Mouse (Mus musculus): ENCODE data around the gene Rhot1. TPM values are rescaled to one million over a fixed set of nuclear protein-coding genes. Genes with fewer than 3 reads are reported as not detected.

Rhot1 gene
- polyA plus RNA-seq, 1 experiment from 2014 or later = 48.1 TPM

DNA sequence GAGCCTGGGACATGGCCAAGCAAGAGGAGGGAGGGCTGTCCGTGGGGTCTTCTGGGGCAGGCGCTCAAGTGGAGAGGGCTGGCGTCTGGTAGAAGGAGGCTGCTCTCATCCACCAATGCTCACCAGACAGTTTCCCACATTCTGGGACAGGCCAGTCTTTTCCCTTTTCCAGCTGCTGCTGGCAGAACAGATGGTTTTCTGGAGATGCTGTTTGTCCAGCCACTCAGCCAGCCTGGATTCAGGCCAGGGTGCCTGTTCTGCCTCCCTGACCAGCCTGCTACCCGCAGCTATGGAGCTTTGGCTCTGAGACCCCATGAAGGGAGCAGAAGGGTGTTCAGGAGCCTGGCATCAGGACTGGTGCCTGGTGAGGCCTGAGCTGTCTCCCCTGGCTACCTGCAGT is 102.5 kb downstream of the Rhot1 start:
- H3K9me3 ChIP-seq (replicated peaks; ENCODE audit: low read length) = no peaks in the 10 kb centered on the region
- no peak for TF ChIP-seq CTCF (IDR thresholded peaks at IDR 0.05; ENCODE audit: low read depth)
- DNase-seq (ENCODE audit: low spot score) = no peak

DNA sequence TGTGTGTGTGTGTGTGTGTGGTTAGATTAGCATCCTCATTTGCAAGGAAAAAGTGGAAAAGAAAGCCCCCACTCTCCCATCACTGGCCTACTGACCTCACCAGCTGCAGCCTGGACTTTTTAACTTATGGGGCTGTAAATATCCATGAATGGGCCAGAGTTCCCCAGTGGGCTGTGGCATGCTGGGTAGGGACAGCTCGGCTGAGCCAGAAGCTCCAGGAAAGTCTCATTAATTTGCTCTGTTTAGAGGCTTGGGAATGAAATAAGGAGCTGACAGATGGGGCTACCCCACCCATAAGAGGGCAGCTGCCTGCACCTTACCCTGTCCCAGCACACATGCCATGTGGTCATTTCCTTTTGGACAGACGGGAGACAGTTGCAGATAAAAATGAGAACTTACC is 103.2 kb downstream of the Rhot1 start:
- no peaks in the 10 kb centered on the region for H3K9me3 ChIP-seq (replicated peaks; ENCODE audit: low read length)
- no peak overlapping the region for H3K4me3 ChIP-seq (replicated peaks; ENCODE audit: low read depth, low read length)
- H3K27me3 ChIP-seq (ENCODE audit: insufficient read depth, low read length) = no peaks in the 10 kb centered on the region
- no peak for DNase-seq (ENCODE audit: low spot score)
- TF ChIP-seq CTCF (IDR thresholded peaks at IDR 0.05; ENCODE audit: low read depth) = no peak
- H3K4me1 ChIP-seq (replicated peaks; ENCODE audit: insufficient read depth, low read length) = no peaks in the 10 kb centered on the region
- no peak overlapping the region for H3K9ac ChIP-seq (ENCODE audit: low read depth, low read length)
- no peaks in the 10 kb centered on the region for H3K36me3 ChIP-seq (ENCODE audit: insufficient read depth, low read length)
- no peak overlapping the region for H3K27ac ChIP-seq
- no peak for ATAC-seq (replicated peaks; ENCODE audit: low FRiP score, low read depth)
- H3K4me2 ChIP-seq (ENCODE audit: low read length) = no peak overlapping the region
- 24% methylated on average over 2 of the region's 2 CpGs for WGBS

More for the DNA sequence above, 102.5 kb downstream of the Rhot1 start:
- no peak overlapping the region for H3K4me2 ChIP-seq (ENCODE audit: low read length)
- H3K9ac ChIP-seq (ENCODE audit: low read depth, low read length) = no peak overlapping the region
- no peaks in the 10 kb centered on the region for H3K27me3 ChIP-seq (ENCODE audit: insufficient read depth, low read length)
- H3K36me3 ChIP-seq (ENCODE audit: insufficient read depth, low read length) = no peaks in the 10 kb centered on the region
- H3K4me3 ChIP-seq (replicated peaks; ENCODE audit: low read depth, low read length) = no peak overlapping the region
- WGBS = 61% methylated on average over 4 of the region's 4 CpGs
- no peaks in the 10 kb centered on the region for H3K4me1 ChIP-seq (replicated peaks; ENCODE audit: insufficient read depth, low read length)
- H3K27ac ChIP-seq = no peak overlapping the region
- no peak for ATAC-seq (replicated peaks; ENCODE audit: low FRiP score, low read depth)

DNA sequence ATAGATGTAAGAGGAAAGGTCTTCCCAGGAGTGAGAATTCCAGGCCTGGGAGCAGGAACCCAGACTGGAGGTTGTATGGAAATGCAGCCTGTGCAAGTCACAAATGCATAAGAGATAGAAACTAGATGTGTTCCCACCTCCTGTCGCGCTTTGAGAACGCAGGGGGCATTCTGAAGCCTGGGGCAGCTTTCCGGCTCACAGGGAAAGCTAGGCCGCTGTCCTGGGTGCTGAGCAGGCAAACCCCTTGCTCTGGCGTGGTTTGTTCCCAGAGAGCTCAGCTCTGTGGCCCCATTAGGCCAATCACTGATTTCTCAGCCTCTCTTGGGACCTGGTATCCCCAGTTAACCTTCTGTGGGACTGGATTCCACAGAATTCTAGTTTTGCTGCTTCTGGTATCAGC is 103.7 kb downstream of the Rhot1 start:
- no peak overlapping the region for H3K9ac ChIP-seq (ENCODE audit: low read depth, low read length)
- H3K4me2 ChIP-seq (ENCODE audit: low read length) = no peak overlapping the region
- ATAC-seq (replicated peaks; ENCODE audit: low FRiP score, low read depth) = no peak
- H3K4me3 ChIP-seq (replicated peaks; ENCODE audit: low read depth, low read length) = no peak overlapping the region
- no peaks in the 10 kb centered on the region for H3K9me3 ChIP-seq (replicated peaks; ENCODE audit: low read length)
- H3K27ac ChIP-seq = no peak overlapping the region
- 3% methylated on average over 6 of the region's 6 CpGs for WGBS
- peak; percentile 57 for DNase-seq (ENCODE audit: low spot score)
- H3K27me3 ChIP-seq (ENCODE audit: insufficient read depth, low read length) = no peaks in the 10 kb centered on the region
- H3K36me3 ChIP-seq (ENCODE audit: insufficient read depth, low read length) = no peaks in the 10 kb centered on the region
- H3K4me1 ChIP-seq (replicated peaks; ENCODE audit: insufficient read depth, low read length) = no peaks in the 10 kb centered on the region
- no peak for TF ChIP-seq CTCF (IDR thresholded peaks at IDR 0.05; ENCODE audit: low read depth)

DNA sequence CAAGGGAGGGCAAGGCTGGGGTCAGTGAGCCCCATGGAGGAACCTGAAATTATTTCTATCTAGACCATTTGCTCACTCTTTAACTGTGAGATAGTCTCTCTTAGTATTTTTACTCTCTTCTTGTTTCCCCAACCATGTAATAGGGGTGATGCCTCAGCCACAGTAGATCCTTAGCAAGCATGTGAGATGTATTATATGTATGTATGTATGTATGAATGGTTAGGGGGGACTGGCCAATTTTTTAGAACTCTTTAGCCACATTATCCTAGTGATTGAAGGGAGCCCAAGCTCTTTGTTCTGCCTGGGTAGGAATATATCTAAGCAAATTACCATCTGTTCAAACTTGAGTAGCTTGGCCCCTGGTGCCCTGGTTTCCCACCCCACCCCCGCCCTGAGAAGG is 104.6 kb downstream of the Rhot1 start:
- Histone ChIP-seq H3K4me1 (replicated peaks; ENCODE audit: insufficient read depth, low read length) (no peaks in the 10 kb centered on the region), H3K9me3 (replicated peaks; ENCODE audit: low read length) (no peaks in the 10 kb centered on the region), H3K27me3 (ENCODE audit: insufficient read depth, low read length) (no peaks in the 10 kb centered on the region), H3K27ac (no peak overlapping the region), H3K9ac (ENCODE audit: low read depth, low read length) (no peak overlapping the region), H3K4me2 (ENCODE audit: low read length) (no peak overlapping the region), H3K36me3 (ENCODE audit: insufficient read depth, low read length) (no peaks in the 10 kb centered on the region), H3K4me3 (replicated peaks; ENCODE audit: low read depth, low read length) (no peak overlapping the region)
- DNase-seq (ENCODE audit: low spot score) (no peak), ATAC-seq (replicated peaks; ENCODE audit: low FRiP score, low read depth) (no peak)
- no peak for TF ChIP-seq CTCF (IDR thresholded peaks at IDR 0.05; ENCODE audit: low read depth)
- 83% methylated on average over 1 of the region's 1 CpGs for WGBS

DNA sequence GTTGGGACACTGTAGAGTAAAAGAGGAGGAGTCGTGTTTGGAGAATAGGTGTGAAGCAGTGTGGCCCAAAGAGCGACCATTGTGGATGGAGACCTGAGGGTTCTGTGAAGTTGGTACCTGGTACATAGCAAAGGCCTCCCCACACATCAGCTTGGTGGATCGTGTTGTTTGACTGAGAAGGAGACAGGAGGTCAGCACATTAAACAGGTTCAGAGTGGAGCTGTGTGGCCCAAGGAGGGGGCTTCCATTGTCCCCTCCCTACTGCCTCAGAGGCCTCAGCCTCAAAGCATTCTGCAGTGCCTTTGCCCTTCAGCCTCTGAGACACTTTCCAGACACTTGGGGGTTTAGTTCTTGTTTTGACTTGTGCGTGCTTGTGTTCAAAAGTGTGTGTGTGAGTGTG is 105.1 kb downstream of the Rhot1 start:
- H3K9me3 ChIP-seq (replicated peaks; ENCODE audit: low read length) = no peaks in the 10 kb centered on the region
- no peak overlapping the region for H3K4me2 ChIP-seq (ENCODE audit: low read length)
- H3K4me3 ChIP-seq (replicated peaks; ENCODE audit: low read depth, low read length) = no peak overlapping the region
- H3K36me3 ChIP-seq (ENCODE audit: insufficient read depth, low read length) = no peaks in the 10 kb centered on the region
- no peaks in the 10 kb centered on the region for H3K4me1 ChIP-seq (replicated peaks; ENCODE audit: insufficient read depth, low read length)
- ATAC-seq (replicated peaks; ENCODE audit: low FRiP score, low read depth) (no peak), DNase-seq (ENCODE audit: low spot score) (no peak)
- H3K9ac ChIP-seq (ENCODE audit: low read depth, low read length) = no peak overlapping the region
- no peak for TF ChIP-seq CTCF (IDR thresholded peaks at IDR 0.05; ENCODE audit: low read depth)
- no peaks in the 10 kb centered on the region for H3K27me3 ChIP-seq (ENCODE audit: insufficient read depth, low read length)
- WGBS = 74% methylated on average over 4 of the region's 4 CpGs
- H3K27ac ChIP-seq = no peak overlapping the region

DNA sequence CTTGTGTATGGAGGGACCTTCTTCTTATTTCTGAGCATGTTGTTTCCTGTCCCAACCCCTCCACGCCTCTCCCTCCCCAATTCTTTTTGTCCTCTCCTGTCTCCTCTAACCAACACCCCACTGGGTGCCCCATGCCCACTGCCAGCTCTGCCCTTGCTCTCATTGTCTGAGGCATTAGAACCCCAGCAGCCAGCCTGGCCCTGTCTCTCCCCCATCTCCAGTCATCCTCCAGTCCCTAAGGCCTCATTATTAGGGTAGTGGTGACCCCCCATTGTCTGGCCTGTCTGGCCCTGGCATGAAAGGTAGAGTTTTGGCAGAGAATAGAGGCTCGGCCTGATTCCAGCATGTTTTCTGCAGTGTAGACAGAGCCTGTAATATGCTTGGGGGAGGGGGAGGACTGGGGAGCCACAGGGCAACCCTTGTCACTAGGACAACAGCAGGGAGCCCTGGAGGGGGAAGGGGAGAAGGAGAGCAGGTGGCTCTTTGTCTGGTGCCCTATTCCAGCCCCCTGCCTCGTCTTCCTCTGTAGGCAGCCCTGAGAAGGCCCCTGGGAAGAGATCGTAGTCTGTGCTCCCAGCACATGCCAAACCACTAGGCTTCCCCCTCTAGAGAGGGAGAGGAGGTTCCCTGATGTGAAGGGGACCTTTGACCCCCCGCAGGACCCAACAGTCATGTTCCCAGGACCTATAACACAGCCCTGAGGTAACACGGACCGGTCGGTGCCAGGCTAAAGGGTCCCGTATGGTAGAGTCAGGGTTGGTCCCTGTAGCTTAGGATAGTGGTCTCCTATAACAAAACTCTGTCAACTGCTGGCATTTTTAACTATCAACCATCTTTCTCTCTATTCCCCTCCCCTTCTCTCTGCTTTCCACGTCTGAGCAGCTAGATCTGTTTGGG is 107.2 kb downstream of the Rhot1 start:
- H3K4me1 ChIP-seq (replicated peaks; ENCODE audit: insufficient read depth, low read length) = no peaks in the 10 kb centered on the region
- no peak for DNase-seq (ENCODE audit: low spot score)
- H3K36me3 ChIP-seq (ENCODE audit: insufficient read depth, low read length) = no peaks in the 10 kb centered on the region
- no peak overlapping the region for H3K9ac ChIP-seq (ENCODE audit: low read depth, low read length)
- no peaks in the 10 kb centered on the region for H3K27me3 ChIP-seq (ENCODE audit: insufficient read depth, low read length)
- H3K4me3 ChIP-seq (replicated peaks; ENCODE audit: low read depth, low read length) = no peak overlapping the region
- H3K4me2 ChIP-seq (ENCODE audit: low read length) = no peak overlapping the region
- WGBS = 66% methylated on average over 10 of the region's 10 CpGs
- H3K9me3 ChIP-seq (replicated peaks; ENCODE audit: low read length) = no peaks in the 10 kb centered on the region
- no peak for ATAC-seq (replicated peaks; ENCODE audit: low FRiP score, low read depth)
- TF ChIP-seq CTCF (IDR thresholded peaks at IDR 0.05; ENCODE audit: low read depth) = no peak
- H3K27ac ChIP-seq = no peak overlapping the region

Other genes starting within 250 kb of the Rhot1 start
- 33.1 and 34.7 TPM in 2 replicates for gene Utp6, start 246.6 kb upstream of the Rhot1 start, polyA plus RNA-seq (2015; fragmentation: Nextera tagmentation; extraction: Ambion mirVana)
- gene Suz12, start 215.9 kb upstream of the Rhot1 start, polyA plus RNA-seq (2015; fragmentation: Nextera tagmentation; extraction: Ambion mirVana) = 14.5 and 15.2 TPM in 2 replicates
- gene Crlf3, start 128.0 kb upstream of the Rhot1 start, polyA plus RNA-seq (2015; fragmentation: Nextera tagmentation; extraction: Ambion mirVana) = 26.5 and 26.9 TPM in 2 replicates
- 4.9 and 6.0 TPM in 2 replicates for gene Atad5, start 119.6 kb upstream of the Rhot1 start, polyA plus RNA-seq (2015; fragmentation: Nextera tagmentation; extraction: Ambion mirVana)
- gene Tefm, start 66.8 kb upstream of the Rhot1 start, polyA plus RNA-seq (2015; fragmentation: Nextera tagmentation; extraction: Ambion mirVana) = 35.9 and 36.5 TPM in 2 replicates
- 3.6 and 4.3 TPM in 2 replicates for gene Adap2, start 54.9 kb upstream of the Rhot1 start, polyA plus RNA-seq (2015; fragmentation: Nextera tagmentation; extraction: Ambion mirVana)
- 11.8 and 12.9 TPM in 2 replicates for gene Rnf135, start 25.2 kb upstream of the Rhot1 start, polyA plus RNA-seq (2015; fragmentation: Nextera tagmentation; extraction: Ambion mirVana)
- gene Rhbdl3, start 91.9 kb downstream of the Rhot1 start, polyA plus RNA-seq (2015; fragmentation: Nextera tagmentation; extraction: Ambion mirVana) = 1.5 and 2.1 TPM in 2 replicates
- gene 5730455P16Rik, start 169.0 kb downstream of the Rhot1 start, polyA plus RNA-seq (2015; fragmentation: Nextera tagmentation; extraction: Ambion mirVana) = 17.1 and 18.2 TPM in 2 replicates
- 199 and 201 TPM in 2 replicates for gene Zfp207, start 174.3 kb downstream of the Rhot1 start, polyA plus RNA-seq (2015; fragmentation: Nextera tagmentation; extraction: Ambion mirVana)
- 249 and 281 TPM in 2 replicates for gene Psmd11, start 219.6 kb downstream of the Rhot1 start, polyA plus RNA-seq (2015; fragmentation: Nextera tagmentation; extraction: Ambion mirVana)

All from kidney, postnatal 0 days (tissue).